Mouse (Mus musculus): ENCODE measurements at regions not wholly inside any gene's neighbourhood (a gene's known extent, or its start where the extent isn't known, plus 50 kb on each side); places are given as distances from the start of the nearest gene placed in this dataset.

- TF ChIP-seq CTCF (IDR thresholded peaks at IDR 0.05; ENCODE audit: borderline replicate concordance, insufficient read depth, low read depth, low read length): no peak
- TF ChIP-seq POLR2A (IDR thresholded peaks at IDR 0.05; ENCODE audit: borderline replicate concordance, insufficient read depth, low read length): no peak
These were observed 122.9 kb upstream of the Arid1b start for GRCm38 (mm10) chr17:4871267-4871666.

Data from cerebellum, adult 2 months (tissue).